9 mouse cellular contexts compared by ENCODE assay signal in genomic region chr11:117628312-117628779, GRCm38 (mm10). TPM values are rescaled to one million over a fixed set of nuclear protein-coding genes. Genes with fewer than 3 reads are reported as not detected.
DNase-seq lines count a peak whose midpoint lies in the region; ATAC-seq lines count a peak whose summit lies in the region.
"Had no signal": no experiment of that assay in that cellular context is flagged by ENCODE, and none has a peak within 500 bp of the region (broad histone marks: within the 10 kb centered on the region; RNA-seq: fewer than 3 reads in every experiment).

No protein-coding gene starts in this region.

- peak; percentile 36 to 65 for DNase-seq in lung, postnatal 4 days
- DNase-seq in lung, postnatal 14 days, result no peak
- DNase-seq in embryonic facial prominence, embryonic 10.5 days (ENCODE audit: low spot score), result peak; percentile 68
- DNase-seq in heart, postnatal 25 days (ENCODE audit: low spot score), result peak; percentile 23
- peak; percentile 76 to 88 for DNase-seq in left cerebral cortex, postnatal 25 days (ENCODE audit: low spot score in 2 of 2)
- DNase-seq in right cerebral cortex, postnatal 10 days (ENCODE audit: low spot score in 2 of 2), result peak; percentile 80 to 88
- no peak for DNase-seq in spleen, postnatal 4 days (ENCODE audit: low spot score in 2 of 2)

- H3K36me3 ChIP-seq in embryonic facial prominence, embryonic 10.5 days (replicated peaks), result no peaks in the 10 kb centered on the region

- 7% methylated on average over 9 of the region's 9 CpGs for WGBS in embryonic facial prominence, embryonic 10.5 days

- peaks cover 46% of the 10 kb centered on the region for H3K27me3 ChIP-seq in embryonic facial prominence, embryonic 10.5 days (replicated peaks; ENCODE audit: low read depth, poor library complexity, severe bottlenecking)

- peak overlapping the region; percentile 30; the same call in 1 of the 2 replicates for H3K4me3 ChIP-seq in embryonic facial prominence, embryonic 10.5 days
- H3K4me3 ChIP-seq: megakaryocyte, embryonic 14.5 days had no signal

- peak overlapping the region; percentile 76 for H3K27ac ChIP-seq in embryonic facial prominence, embryonic 10.5 days (replicated peaks)

- peaks cover 25% of the 10 kb centered on the region for H3K4me1 ChIP-seq in embryonic facial prominence, embryonic 10.5 days

- intact Hi-C loops in heart, postnatal 25 days (cut with DNase I), result no loop called here
- intact Hi-C loops in left cerebral cortex, postnatal 25 days (cut with DNase I), result loop anchor here (2.0 to 5.0 kb wide), 2 partner anchors 26 to 91 kb away; partner anchors contain the start of gene Tnrc6c

- no peaks in the 10 kb centered on the region for H3K9me3 ChIP-seq in embryonic facial prominence, embryonic 10.5 days

- ATAC-seq in activated CD4-positive, CD25-positive, alpha-beta regulatory T cell, adult 4 months, result no peak

RNA-seq across cellular contexts. Expression of gene Tnrc6c, which starts 25.7 kb away (rescaled TPM):
- 13.9 and 15.2 TPM in 2 replicates for polyA plus RNA-seq in embryonic facial prominence, embryonic 10.5 days (2016; fragmentation: Nextera tagmentation; extraction: Ambion mirVana)
- 10 to 100 TPM; 25.7 to 33.4 TPM for total RNA-seq in heart, postnatal 25 days (2021)
- 10 to 100 TPM; 53.4 to 55.2 TPM for total RNA-seq in left cerebral cortex, postnatal 25 days (2021)
- 10 to 100 TPM; 14.3 to 16.8 TPM for polyA plus RNA-seq in activated CD4-positive, CD25-positive, alpha-beta regulatory T cell, adult 4 months (2017; shearing (Covaris generic))

Comparison
In these comparisons a context has a peak if more than half of its experiments do, and no peak if none do; other contexts are left out.
1. DNase-seq: peak in lung, postnatal 4 days (2 of 2), embryonic facial prominence, embryonic 10.5 days (single experiment), heart, postnatal 25 days (single experiment), left cerebral cortex, postnatal 25 days (2 of 2) and right cerebral cortex, postnatal 10 days (2 of 2); none in lung, postnatal 14 days (single experiment) and spleen, postnatal 4 days (0 of 2).